Mouse (Mus musculus): Measurements from ENCODE around the gene Gcnt2. TPM values are rescaled to one million over a fixed set of nuclear protein-coding genes. Genes with fewer than 3 reads are reported as not detected.

Gene Gcnt2
- total RNA-seq, 2 experiments from 2014 or later: 8.9 to 11.8 TPM

GRCm38 (mm10) chr13:40899349-40899993, 39.9 kb downstream of the Gcnt2 start:
- DNase-seq (ENCODE audit: extremely low spot score in 1 of 2, low spot score in 2 of 2): no peak

GRCm38 (mm10) chr13:40899994-40900970, 40.7 kb downstream of the Gcnt2 start:
- intact Hi-C loops (cut with DNase I): no loop called here
- no peak for DNase-seq (ENCODE audit: extremely low spot score in 1 of 2, low spot score in 2 of 2)

More at GRCm38 (mm10) chr13:40899349-40899993, 39.9 kb downstream of the Gcnt2 start:
- intact Hi-C loops (cut with DNase I): no loop called here

GRCm38 (mm10) chr13:40901263-40901662, 41.7 kb downstream of the Gcnt2 start:
- DNase-seq (ENCODE audit: extremely low spot score in 1 of 2, low spot score in 2 of 2): no peak
- intact Hi-C loops (cut with DNase I): no loop called here

- DNase-seq (ENCODE audit: extremely low spot score in 1 of 2, low spot score in 2 of 2): no peak
- intact Hi-C loops (cut with DNase I): no loop called here
Observed at GRCm38 (mm10) chr13:40901831-40902459, 42.4 kb downstream of the Gcnt2 start.

GRCm38 (mm10) chr13:40904080-40904479, 44.5 kb downstream of the Gcnt2 start:
- DNase-seq (ENCODE audit: extremely low spot score in 1 of 2, low spot score in 2 of 2): no peak
- intact Hi-C loops (cut with DNase I): no loop called here

GRCm38 (mm10) chr13:40906528-40906927, 47.0 kb downstream of the Gcnt2 start:
- intact Hi-C loops (cut with DNase I): no loop called here
- no peak for DNase-seq (ENCODE audit: extremely low spot score in 1 of 2, low spot score in 2 of 2)

GRCm38 (mm10) chr13:40907274-40907673, 47.7 kb downstream of the Gcnt2 start:
- intact Hi-C loops (cut with DNase I): no loop called here
- no peak for DNase-seq (ENCODE audit: extremely low spot score in 1 of 2, low spot score in 2 of 2)

GRCm38 (mm10) chr13:40908044-40908443, 48.5 kb downstream of the Gcnt2 start:
- intact Hi-C loops (cut with DNase I): no loop called here
- DNase-seq (ENCODE audit: extremely low spot score in 1 of 2, low spot score in 2 of 2): no peak

- intact Hi-C loops (cut with DNase I): no loop called here
- DNase-seq (ENCODE audit: extremely low spot score in 1 of 2, low spot score in 2 of 2): no peak
Observed at GRCm38 (mm10) chr13:40909060-40909459, 49.5 kb downstream of the Gcnt2 start.

GRCm38 (mm10) chr13:40910047-40910446, 50.5 kb downstream of the Gcnt2 start:
- intact Hi-C loops (cut with DNase I): no loop called here
- DNase-seq (ENCODE audit: extremely low spot score in 1 of 2, low spot score in 2 of 2): no peak

GRCm38 (mm10) chr13:40911951-40912350, 52.4 kb downstream of the Gcnt2 start:
- DNase-seq (ENCODE audit: extremely low spot score in 1 of 2, low spot score in 2 of 2): no peak
- intact Hi-C loops (cut with DNase I): no loop called here

- intact Hi-C loops (cut with DNase I): no loop called here
- DNase-seq (ENCODE audit: extremely low spot score in 1 of 2, low spot score in 2 of 2): no peak
Observed at GRCm38 (mm10) chr13:40913395-40914018, 54.0 kb downstream of the Gcnt2 start.

- intact Hi-C loops (cut with DNase I): no loop called here
- DNase-seq (ENCODE audit: extremely low spot score in 1 of 2, low spot score in 2 of 2): no peak
Observed at GRCm38 (mm10) chr13:40914053-40914585, 54.6 kb downstream of the Gcnt2 start.

GRCm38 (mm10) chr13:40916321-40917160, 57.0 kb downstream of the Gcnt2 start:
- intact Hi-C loops (cut with DNase I): no loop called here
- DNase-seq (ENCODE audit: extremely low spot score in 1 of 2, low spot score in 2 of 2): no peak

- intact Hi-C loops (cut with DNase I): no loop called here
Observed at GRCm38 (mm10) chr13:40917161-40918091, 57.9 kb downstream of the Gcnt2 start.

GRCm38 (mm10) chr13:40921326-40922059, 61.9 kb downstream of the Gcnt2 start:
- intact Hi-C loops (cut with DNase I): no loop called here
- DNase-seq (ENCODE audit: extremely low spot score in 1 of 2, low spot score in 2 of 2): no peak

More at GRCm38 (mm10) chr13:40917161-40918091, 57.9 kb downstream of the Gcnt2 start:
- DNase-seq (ENCODE audit: extremely low spot score in 1 of 2, low spot score in 2 of 2): peak in 1 of 2 experiments; percentile 72
